Comparison of ENCODE assay signal across 8 mouse cellular contexts in the genomic region with DNA sequence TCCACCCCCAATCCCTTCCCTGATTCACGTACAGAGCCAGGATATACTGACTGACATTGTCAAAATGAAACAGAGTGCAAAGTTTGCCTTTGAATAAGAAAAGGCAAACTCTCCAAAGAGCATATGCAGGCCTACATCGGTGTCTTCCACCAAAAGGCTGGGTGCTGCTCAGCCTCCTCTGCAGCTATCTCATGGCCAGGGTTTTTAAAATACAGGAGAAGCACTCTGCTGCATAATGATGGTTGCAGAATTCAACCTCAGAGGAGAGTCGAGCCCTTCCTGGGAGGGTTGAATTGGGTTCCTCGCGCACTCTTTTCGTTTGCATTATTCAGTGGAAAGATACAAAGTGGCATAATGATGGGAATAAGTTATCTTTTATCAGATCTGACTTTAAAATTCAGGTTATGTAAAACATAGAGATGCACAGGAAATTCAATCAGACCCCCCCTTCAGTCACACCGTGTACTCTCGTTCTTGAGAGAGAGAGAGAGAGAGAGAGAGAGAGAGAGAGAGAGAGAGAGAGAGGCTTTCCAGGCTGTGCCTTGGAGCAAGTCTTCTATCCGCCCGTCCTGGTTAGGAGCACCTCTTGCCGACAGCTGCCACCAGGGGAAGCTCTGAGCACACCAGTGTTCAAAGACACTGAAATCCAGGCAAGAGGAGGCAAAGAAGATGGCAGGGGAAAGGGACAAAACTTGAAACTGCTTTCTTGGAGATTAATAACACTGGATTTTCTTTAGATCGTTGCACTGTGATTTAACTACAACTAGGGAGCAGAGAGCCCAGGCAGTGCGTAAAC.
DNase-seq lines count a peak whose midpoint lies in the region; ATAC-seq and TF ChIP-seq lines count a peak whose summit lies in the region.

No protein-coding gene starts in this region.

- no peak overlapping the region for H3K27ac ChIP-seq in lung, postnatal 0 days (ENCODE audit: low read length)
- peak overlapping the region; percentile 59; the same call in 1 of the 2 replicates for H3K27ac ChIP-seq in embryonic facial prominence, embryonic 10.5 days (replicated peaks)
- no peak overlapping the region for H3K27ac ChIP-seq in hindbrain, postnatal 0 days
- no peak overlapping the region for H3K27ac ChIP-seq in limb, embryonic 10.5 days

- no peak for DNase-seq in lung, postnatal 0 days (ENCODE audit: low spot score)
- no peak for DNase-seq in lung, adult 18-20 months
- peak; percentile 70 for DNase-seq in embryonic facial prominence, embryonic 10.5 days (ENCODE audit: low spot score)
- peak; percentile 69 for DNase-seq in hindbrain, postnatal 0 days (ENCODE audit: low spot score)
- peak; percentile 59 for DNase-seq in limb, embryonic 10.5 days (ENCODE audit: low spot score)
- peak; percentile 71 for DNase-seq in right cerebral cortex, postnatal 14 days
- no peak for DNase-seq in thymus, postnatal 36 days
- no peak for DNase-seq in urinary bladder, postnatal 10 days (ENCODE audit: low spot score)

- H3K36me3 ChIP-seq in lung, postnatal 0 days (ENCODE audit: insufficient read depth, low read length) = no peaks in the 10 kb centered on the region
- no peaks in the 10 kb centered on the region for H3K36me3 ChIP-seq in embryonic facial prominence, embryonic 10.5 days (replicated peaks)
- no peaks in the 10 kb centered on the region for H3K36me3 ChIP-seq in hindbrain, postnatal 0 days (ENCODE audit: insufficient read depth, low read length)
- no peaks in the 10 kb centered on the region for H3K36me3 ChIP-seq in limb, embryonic 10.5 days

- no peak for TF ChIP-seq EP300 in lung, postnatal 0 days (IDR thresholded peaks at IDR 0.05)

- 47% methylated on average over 13 of the region's 13 CpGs for WGBS in lung, postnatal 0 days
- 55% methylated on average over 13 of the region's 13 CpGs for WGBS in embryonic facial prominence, embryonic 10.5 days
- 43% methylated on average over 13 of the region's 13 CpGs for WGBS in hindbrain, postnatal 0 days
- WGBS in limb, embryonic 10.5 days = 58% methylated on average over 13 of the region's 13 CpGs

- ATAC-seq in lung, postnatal 0 days = no peak
- ATAC-seq in hindbrain, postnatal 0 days = peak; percentile 55; the same call in 1 of the 2 replicates

- H3K9me3 ChIP-seq in lung, postnatal 0 days (ENCODE audit: low read length) = no peaks in the 10 kb centered on the region
- H3K9me3 ChIP-seq in embryonic facial prominence, embryonic 10.5 days = no peaks in the 10 kb centered on the region
- no peaks in the 10 kb centered on the region for H3K9me3 ChIP-seq in hindbrain, postnatal 0 days (ENCODE audit: low read length)
- no peaks in the 10 kb centered on the region for H3K9me3 ChIP-seq in limb, embryonic 10.5 days (replicated peaks)

- H3K9ac ChIP-seq in lung, postnatal 0 days (replicated peaks; ENCODE audit: low read depth) = no peak overlapping the region
- no peak overlapping the region for H3K9ac ChIP-seq in hindbrain, postnatal 0 days (replicated peaks; ENCODE audit: low read length)

- no peaks in the 10 kb centered on the region for H3K27me3 ChIP-seq in lung, postnatal 0 days (replicated peaks; ENCODE audit: insufficient read depth, low read length)
- no peaks in the 10 kb centered on the region for H3K27me3 ChIP-seq in embryonic facial prominence, embryonic 10.5 days (replicated peaks; ENCODE audit: low read depth, poor library complexity, severe bottlenecking)
- no peaks in the 10 kb centered on the region for H3K27me3 ChIP-seq in hindbrain, postnatal 0 days (ENCODE audit: insufficient read depth, low read length)
- no peaks in the 10 kb centered on the region for H3K27me3 ChIP-seq in limb, embryonic 10.5 days (ENCODE audit: low read depth, poor library complexity, severe bottlenecking)

- H3K4me2 ChIP-seq in lung, postnatal 0 days (replicated peaks; ENCODE audit: low read depth, low read length) = no peak overlapping the region
- no peak overlapping the region for H3K4me2 ChIP-seq in hindbrain, postnatal 0 days (ENCODE audit: low read depth, low read length)

- no peaks in the 10 kb centered on the region for H3K4me1 ChIP-seq in lung, postnatal 0 days (ENCODE audit: insufficient read depth, low read depth, low read length)
- H3K4me1 ChIP-seq in embryonic facial prominence, embryonic 10.5 days = peaks cover 21% of the 10 kb centered on the region
- no peaks in the 10 kb centered on the region for H3K4me1 ChIP-seq in hindbrain, postnatal 0 days (ENCODE audit: insufficient read depth, low read length)
- peaks cover 22% of the 10 kb centered on the region for H3K4me1 ChIP-seq in limb, embryonic 10.5 days

- peak; percentile 45 for TF ChIP-seq CTCF in lung, postnatal 0 days (IDR thresholded peaks at IDR 0.05)
- TF ChIP-seq CTCF in hindbrain, postnatal 0 days (IDR thresholded peaks at IDR 0.05; ENCODE audit: low read depth) = peak; percentile 83

- H3K4me3 ChIP-seq in lung, postnatal 0 days (ENCODE audit: low read depth, low read length) = no peak overlapping the region
- no peak overlapping the region for H3K4me3 ChIP-seq in embryonic facial prominence, embryonic 10.5 days
- H3K4me3 ChIP-seq in hindbrain, postnatal 0 days (ENCODE audit: low read length) = no peak overlapping the region
- H3K4me3 ChIP-seq in limb, embryonic 10.5 days = no peak overlapping the region

Comparison
In these comparisons a context has a peak if more than half of its experiments do, and no peak if none do; other contexts are left out.
1. DNase-seq: peak in embryonic facial prominence, embryonic 10.5 days (single experiment), hindbrain, postnatal 0 days (single experiment), limb, embryonic 10.5 days (single experiment) and right cerebral cortex, postnatal 14 days (single experiment); none in lung, postnatal 0 days (single experiment), lung, adult 18-20 months (0 of 2), thymus, postnatal 36 days (0 of 2) and urinary bladder, postnatal 10 days (single experiment).